Mouse (Mus musculus) bone marrow macrophage, adult 2 months (primary cell): Measurements from ENCODE around the gene Rgs10.

ENCODE experiments used
- CTCF ChIP-seq: IDR thresholded peaks from 2 replicates; pipeline ENCODE4 v1.5.1; 2012; ENCODE audit warnings: low read depth, mild to moderate bottlenecking, low read length, moderate library complexity
- POLR2A ChIP-seq: IDR thresholded peaks from 2 replicates; pipeline ENCODE4 v1.6.1; 2012; ENCODE audit warnings: mild to moderate bottlenecking, low read depth, low read length, borderline replicate concordance

DNA sequence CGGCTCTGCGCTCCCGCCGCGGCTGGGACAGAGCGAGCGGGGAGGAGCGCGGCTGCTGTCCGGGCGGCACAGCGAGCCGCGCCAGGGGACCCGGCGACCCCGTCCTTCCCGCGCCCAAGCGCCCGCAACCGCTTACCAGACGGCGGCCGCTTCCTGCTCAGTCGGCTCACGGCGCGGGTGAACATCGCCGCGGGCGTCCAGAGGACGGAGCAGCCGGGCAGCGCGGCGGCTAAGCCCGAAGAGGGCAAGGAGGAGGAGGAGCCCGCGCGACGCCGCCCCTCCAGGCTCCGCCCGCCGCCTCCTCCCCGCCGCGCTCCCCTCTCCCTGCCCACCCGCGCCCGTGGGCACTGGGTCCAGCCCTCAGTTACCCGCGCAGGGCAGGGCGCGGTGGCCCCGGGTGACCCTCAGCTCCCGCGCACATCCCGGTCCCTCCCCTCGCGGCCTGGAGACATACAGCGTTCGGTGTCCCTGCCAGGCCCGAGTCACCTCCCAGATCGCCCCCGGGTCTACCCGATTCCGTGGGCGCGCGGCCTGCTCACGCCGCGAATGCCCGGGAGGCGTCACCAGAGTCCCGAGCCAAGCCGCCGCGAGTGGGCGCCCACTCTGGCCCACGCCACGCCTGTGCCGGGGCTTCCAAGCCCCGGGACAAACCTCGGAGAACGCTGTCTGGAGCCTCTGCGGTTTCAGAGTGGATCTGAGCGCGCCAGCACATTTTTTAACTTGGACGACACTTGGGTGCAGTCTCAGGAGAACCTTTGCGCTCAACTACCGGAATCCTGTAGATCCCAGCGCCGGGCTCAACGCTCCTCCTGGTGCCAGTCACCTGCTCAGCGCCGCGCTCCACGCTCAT is at the start of gene Rgs10:
- TF ChIP-seq CTCF (no peak), POLR2A (no peak)
